Mouse (Mus musculus): ENCODE results near the gene Prr29. TPM values are rescaled to one million over a fixed set of nuclear protein-coding genes. Genes with fewer than 3 reads are reported as not detected.
"Not testable (repeated sequence)": the region's sequence is repeated elsewhere in the genome, so short reads cannot be mapped to it uniquely, and the experiment has no call there.

The Prr29 gene
- polyA plus RNA-seq, 1 experiment from 2014 or later, result not detected

- TF ChIP-seq CTCF (IDR thresholded peaks at IDR 0.05; ENCODE audit: low read depth), result no peak
- no peak for TF ChIP-seq EP300 (IDR thresholded peaks at IDR 0.05; ENCODE audit: low read depth)
- Histone ChIP-seq H3K9me3 (ENCODE audit: low read length) (no peaks in the 10 kb centered on the region), H3K4me2 (ENCODE audit: low read depth, low read length) (no peak overlapping the region), H3K9ac (replicated peaks) (no peak overlapping the region), H3K4me3 (ENCODE audit: low read depth, low read length) (no peak overlapping the region), H3K27ac (ENCODE audit: low read depth) (no peak overlapping the region), H3K27me3 (ENCODE audit: insufficient read depth, low read length) (no peaks in the 10 kb centered on the region), H3K36me3 (replicated peaks; ENCODE audit: insufficient read depth, low read length) (no peaks in the 10 kb centered on the region), H3K4me1 (ENCODE audit: insufficient read depth) (no peaks in the 10 kb centered on the region)
- ATAC-seq (no peak), DNase-seq (no peak)
- WGBS (ENCODE audit: insufficient replicate concordance), result 80% methylated on average over 7 of the region's 7 CpGs
Measured at GRCm38 (mm10) chr11:106338870-106339269, 26.4 kb upstream of the Prr29 start.

- ATAC-seq; H3K36me3 ChIP-seq (replicated peaks; ENCODE audit: insufficient read depth, low read length); DNase-seq; H3K9ac ChIP-seq (replicated peaks); H3K4me2 ChIP-seq (ENCODE audit: low read depth, low read length); H3K27ac ChIP-seq (ENCODE audit: low read depth); H3K27me3 ChIP-seq (ENCODE audit: insufficient read depth, low read length); H3K4me3 ChIP-seq (ENCODE audit: low read depth, low read length); H3K4me1 ChIP-seq (ENCODE audit: insufficient read depth); H3K9me3 ChIP-seq (ENCODE audit: low read length): not testable (repeated sequence)
- 74% methylated on average over 4 of the region's 4 CpGs for WGBS (ENCODE audit: insufficient replicate concordance)
Measured at GRCm38 (mm10) chr11:106339323-106339722, 25.9 kb upstream of the Prr29 start.

GRCm38 (mm10) chr11:106340990-106341520, 24.2 kb upstream of the Prr29 start:
- H3K4me2 ChIP-seq (ENCODE audit: low read depth, low read length), result no peak overlapping the region
- no peak for ATAC-seq
- DNase-seq, result no peak
- H3K27ac ChIP-seq (ENCODE audit: low read depth), result no peak overlapping the region
- H3K4me3 ChIP-seq (ENCODE audit: low read depth, low read length), result no peak overlapping the region
- H3K27me3 ChIP-seq (ENCODE audit: insufficient read depth, low read length), result no peaks in the 10 kb centered on the region
- no peaks in the 10 kb centered on the region for H3K9me3 ChIP-seq (ENCODE audit: low read length)
- H3K4me1 ChIP-seq (ENCODE audit: insufficient read depth), result no peaks in the 10 kb centered on the region
- no peak overlapping the region for H3K9ac ChIP-seq (replicated peaks)
- 44% methylated on average over 9 of the region's 9 CpGs for WGBS (ENCODE audit: insufficient replicate concordance)
- TF ChIP-seq CTCF (IDR thresholded peaks at IDR 0.05; ENCODE audit: low read depth) (no peak), EP300 (IDR thresholded peaks at IDR 0.05; ENCODE audit: low read depth) (no peak)
- no peaks in the 10 kb centered on the region for H3K36me3 ChIP-seq (replicated peaks; ENCODE audit: insufficient read depth, low read length)

- no peak overlapping the region for H3K27ac ChIP-seq (ENCODE audit: low read depth)
- 50% methylated on average over 6 of the region's 6 CpGs for WGBS (ENCODE audit: insufficient replicate concordance)
- H3K9ac ChIP-seq (replicated peaks), result no peak overlapping the region
- H3K4me2 ChIP-seq (ENCODE audit: low read depth, low read length), result no peak overlapping the region
- no peak for TF ChIP-seq EP300 (IDR thresholded peaks at IDR 0.05; ENCODE audit: low read depth)
- TF ChIP-seq CTCF (IDR thresholded peaks at IDR 0.05; ENCODE audit: low read depth), result no peak
- H3K9me3 ChIP-seq (ENCODE audit: low read length), result no peaks in the 10 kb centered on the region
- ATAC-seq, result no peak
- no peaks in the 10 kb centered on the region for H3K27me3 ChIP-seq (ENCODE audit: insufficient read depth, low read length)
- no peak overlapping the region for H3K4me3 ChIP-seq (ENCODE audit: low read depth, low read length)
- H3K4me1 ChIP-seq (ENCODE audit: insufficient read depth), result no peaks in the 10 kb centered on the region
- no peak for DNase-seq
- no peaks in the 10 kb centered on the region for H3K36me3 ChIP-seq (replicated peaks; ENCODE audit: insufficient read depth, low read length)
Measured at GRCm38 (mm10) chr11:106344910-106345309, 20.4 kb upstream of the Prr29 start.

GRCm38 (mm10) chr11:106349772-106350171, 15.5 kb upstream of the Prr29 start:
- WGBS (ENCODE audit: insufficient replicate concordance), result 56% methylated on average over 6 of the region's 6 CpGs
- H3K27ac ChIP-seq (ENCODE audit: low read depth), result no peak overlapping the region
- H3K4me3 ChIP-seq (ENCODE audit: low read depth, low read length), result no peak overlapping the region
- DNase-seq (no peak), ATAC-seq (no peak)
- H3K4me2 ChIP-seq (ENCODE audit: low read depth, low read length), result no peak overlapping the region
- H3K9me3 ChIP-seq (ENCODE audit: low read length), result no peaks in the 10 kb centered on the region
- no peak for TF ChIP-seq CTCF (IDR thresholded peaks at IDR 0.05; ENCODE audit: low read depth)
- H3K4me1 ChIP-seq (ENCODE audit: insufficient read depth), result no peaks in the 10 kb centered on the region
- no peaks in the 10 kb centered on the region for H3K27me3 ChIP-seq (ENCODE audit: insufficient read depth, low read length)
- H3K9ac ChIP-seq (replicated peaks), result no peak overlapping the region
- no peaks in the 10 kb centered on the region for H3K36me3 ChIP-seq (replicated peaks; ENCODE audit: insufficient read depth, low read length)

- no peak for TF ChIP-seq CTCF (IDR thresholded peaks at IDR 0.05; ENCODE audit: low read depth)
- TF ChIP-seq EP300 (IDR thresholded peaks at IDR 0.05; ENCODE audit: low read depth), result no peak
- H3K4me3 ChIP-seq (ENCODE audit: low read depth, low read length), result no peak overlapping the region
- H3K9me3 ChIP-seq (ENCODE audit: low read length), result no peaks in the 10 kb centered on the region
- peak; percentile 85 for ATAC-seq
- 47% methylated on average over 5 of the region's 5 CpGs for WGBS (ENCODE audit: insufficient replicate concordance)
- DNase-seq, result peak; percentile 35
- H3K4me2 ChIP-seq (ENCODE audit: low read depth, low read length), result no peak overlapping the region
- no peak overlapping the region for H3K27ac ChIP-seq (ENCODE audit: low read depth)
- H3K9ac ChIP-seq (replicated peaks), result no peak overlapping the region
- no peaks in the 10 kb centered on the region for H3K36me3 ChIP-seq (replicated peaks; ENCODE audit: insufficient read depth, low read length)
- no peaks in the 10 kb centered on the region for H3K27me3 ChIP-seq (ENCODE audit: insufficient read depth, low read length)
- peaks cover 5% of the 10 kb centered on the region; the same call in 1 of the 2 replicates for H3K4me1 ChIP-seq (ENCODE audit: insufficient read depth)
Measured at GRCm38 (mm10) chr11:106350853-106351252, 14.4 kb upstream of the Prr29 start.

- H3K4me3 ChIP-seq (ENCODE audit: low read depth, low read length), result no peak overlapping the region
- no peak overlapping the region for H3K4me2 ChIP-seq (ENCODE audit: low read depth, low read length)
- no peaks in the 10 kb centered on the region for H3K27me3 ChIP-seq (ENCODE audit: insufficient read depth, low read length)
- H3K27ac ChIP-seq (ENCODE audit: low read depth), result no peak overlapping the region
- peak; percentile 29 for ATAC-seq
- WGBS (ENCODE audit: insufficient replicate concordance), result 56% methylated on average over 3 of the region's 3 CpGs
- H3K9me3 ChIP-seq (ENCODE audit: low read length), result no peaks in the 10 kb centered on the region
- no peak for DNase-seq
- H3K4me1 ChIP-seq (ENCODE audit: insufficient read depth), result peaks cover 6% of the 10 kb centered on the region; the same call in 1 of the 2 replicates
- H3K9ac ChIP-seq (replicated peaks), result no peak overlapping the region
- no peaks in the 10 kb centered on the region for H3K36me3 ChIP-seq (replicated peaks; ENCODE audit: insufficient read depth, low read length)
- TF ChIP-seq EP300 (IDR thresholded peaks at IDR 0.05; ENCODE audit: low read depth) (no peak), CTCF (IDR thresholded peaks at IDR 0.05; ENCODE audit: low read depth) (no peak)
Measured at GRCm38 (mm10) chr11:106351253-106351652, 14.0 kb upstream of the Prr29 start.

All from liver, postnatal 0 days (tissue).